Mouse (Mus musculus) erythroblast, embryonic 14.5 days (primary cell): ENCODE data around the gene Slc35f2. TPM values are rescaled to one million over a fixed set of nuclear protein-coding genes. Genes with fewer than 3 reads are reported as not detected.

Source experiments
- H3K27me3 ChIP-seq: 2 replicates; pipeline ENCODE4 v1.6.1; 2012; ENCODE audit warnings: inconsistent platforms; ENCODE audit not compliant: control insufficient read depth
- H3K36me3 ChIP-seq: 2 replicates; pipeline ENCODE4 v1.6.1; 2012; ENCODE audit warnings: mild to moderate bottlenecking, inconsistent platforms; ENCODE audit not compliant: control insufficient read depth
- H3K4me1 ChIP-seq: 2 replicates; pipeline ENCODE4 v1.6.1; 2012; ENCODE audit warnings: inconsistent platforms; ENCODE audit not compliant: control insufficient read depth
- H3K4me3 ChIP-seq: replicated peaks from 2 replicates; pipeline ENCODE3; 2012; ENCODE audit warnings: moderate library complexity, mild to moderate bottlenecking, inconsistent platforms
- H3K9me3 ChIP-seq: 2 replicates; pipeline ENCODE4 v1.6.1; 2012; ENCODE audit warnings: low read length, inconsistent platforms, mixed read lengths; ENCODE audit not compliant: control insufficient read depth
- GATA1 ChIP-seq: IDR thresholded peaks from 2 replicates; pipeline ENCODE4 v1.6.1; 2012; ENCODE audit warnings: low read length, inconsistent platforms, mixed read lengths
- TAL1 ChIP-seq: IDR thresholded peaks from 3 replicates; pipeline ENCODE4 v1.6.1; 2012; ENCODE audit warnings: low read length, inconsistent platforms, mixed read lengths
- polyA plus RNA-seq: library from polyadenylated mRNA; stranded (reverse); fragments of >175 nt; gene quantifications from 2 replicates; pipeline ENCODE4 v1.2.3, GENCODE M21; 2012

The Slc35f2 gene
- polyA plus RNA-seq, 1 experiment, result not detected

DNA sequence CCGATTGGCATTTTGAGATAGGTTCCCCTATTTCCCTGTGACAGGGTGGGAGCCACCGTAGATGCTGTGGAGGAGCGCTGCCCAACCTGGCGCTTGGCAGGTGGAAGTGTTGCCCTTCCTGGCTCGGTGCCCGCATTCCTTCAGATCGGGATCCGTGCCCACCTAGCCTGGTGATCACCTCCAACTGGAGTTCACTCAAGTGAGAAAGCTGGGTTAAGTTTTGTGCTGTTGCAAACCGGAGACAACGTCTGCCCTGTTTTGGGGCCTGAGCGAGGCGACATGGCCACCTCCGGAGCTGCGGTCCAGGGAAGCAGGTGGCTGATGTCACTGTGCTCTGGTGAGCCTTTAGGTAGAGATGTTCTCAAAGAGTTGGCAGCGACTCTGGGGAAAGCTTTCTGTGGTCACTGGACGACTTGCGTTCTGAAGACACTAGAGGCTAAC lies 803 bp downstream of the Slc35f2 start:
- H3K4me1 ChIP-seq, result no peaks in the 10 kb centered on the region; the same call in 1 of the 2 replicates
- no peaks in the 10 kb centered on the region for H3K36me3 ChIP-seq
- TF ChIP-seq GATA1, result no peak
- TF ChIP-seq TAL1, result no peak
- peaks cover 3% of the 10 kb centered on the region for H3K9me3 ChIP-seq
- H3K27me3 ChIP-seq, result peaks cover 28% of the 10 kb centered on the region
- H3K4me3 ChIP-seq, result no peak overlapping the region

DNA sequence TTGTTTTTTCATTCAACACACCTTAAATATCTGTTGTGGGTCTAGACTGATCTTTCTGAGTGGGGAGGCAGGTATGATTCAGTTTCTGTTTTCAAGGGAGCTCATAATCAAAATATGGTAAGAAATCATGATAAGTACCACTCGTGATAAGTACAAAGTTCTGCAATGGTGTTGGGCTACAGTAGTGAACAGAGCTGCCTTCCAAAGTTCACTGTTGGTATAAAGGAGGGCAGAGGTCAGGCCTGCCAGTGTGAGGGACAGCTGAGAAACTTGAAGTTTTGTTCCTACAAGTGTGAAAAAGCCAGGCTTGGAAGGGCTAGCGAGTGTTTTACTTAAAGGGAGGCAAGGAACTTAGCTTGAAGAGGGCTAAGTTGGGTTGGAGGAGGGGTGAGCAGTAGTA lies 4.2 kb downstream of the Slc35f2 start:
- peaks cover 25% of the 10 kb centered on the region for H3K27me3 ChIP-seq
- H3K4me3 ChIP-seq, result no peak overlapping the region
- H3K4me1 ChIP-seq, result no peaks in the 10 kb centered on the region; the same call in 1 of the 2 replicates
- H3K36me3 ChIP-seq, result no peaks in the 10 kb centered on the region
- TF ChIP-seq GATA1, result no peak
- no peak for TF ChIP-seq TAL1
- H3K9me3 ChIP-seq, result no peaks in the 10 kb centered on the region

DNA sequence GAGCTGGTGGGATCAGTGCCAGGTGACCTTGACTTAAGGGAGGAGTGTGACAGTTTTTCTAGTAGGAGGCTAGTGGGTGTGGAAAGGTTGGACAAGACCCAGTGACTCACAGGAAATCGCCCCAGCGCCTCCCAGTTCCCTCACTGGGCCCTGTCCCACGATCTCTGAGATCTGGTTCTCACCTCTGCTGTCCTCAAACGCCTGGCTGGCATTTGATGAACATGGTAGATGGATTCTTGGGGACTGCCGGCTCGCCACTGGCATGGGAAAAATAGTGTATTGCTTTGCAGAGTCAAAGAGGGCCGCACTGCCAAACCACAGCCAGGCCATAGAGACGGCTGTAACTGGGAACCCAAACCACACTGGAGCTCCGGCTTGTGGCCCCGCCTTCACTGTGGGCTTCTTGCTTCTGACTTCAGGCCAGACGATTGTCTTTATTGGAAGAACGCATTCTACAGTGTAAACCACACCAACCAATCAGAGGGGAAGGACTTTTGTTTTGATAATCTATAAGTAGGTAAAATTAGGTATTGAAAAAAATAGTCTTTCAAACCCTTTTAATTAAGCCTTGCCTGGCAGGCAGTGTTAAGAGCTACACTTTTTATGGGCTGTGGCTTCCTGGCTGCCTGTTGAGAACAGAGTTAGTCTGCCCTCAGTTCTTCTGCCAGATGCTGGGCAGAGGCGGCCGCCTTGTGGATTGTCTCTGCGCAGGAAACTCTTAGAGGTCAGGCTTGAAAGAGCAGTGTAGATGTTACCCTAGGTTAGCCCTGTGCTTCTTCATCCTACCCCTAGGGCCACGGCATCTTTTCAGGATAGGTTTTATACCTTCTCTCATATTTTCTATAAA lies 15.4 kb downstream of the Slc35f2 start:
- Histone ChIP-seq H3K4me1 (no peaks in the 10 kb centered on the region), H3K27me3 (no peaks in the 10 kb centered on the region), H3K9me3 (no peaks in the 10 kb centered on the region), H3K36me3 (no peaks in the 10 kb centered on the region), H3K4me3 (no peak overlapping the region)
- TF ChIP-seq GATA1, result no peak
- TF ChIP-seq TAL1, result no peak

DNA sequence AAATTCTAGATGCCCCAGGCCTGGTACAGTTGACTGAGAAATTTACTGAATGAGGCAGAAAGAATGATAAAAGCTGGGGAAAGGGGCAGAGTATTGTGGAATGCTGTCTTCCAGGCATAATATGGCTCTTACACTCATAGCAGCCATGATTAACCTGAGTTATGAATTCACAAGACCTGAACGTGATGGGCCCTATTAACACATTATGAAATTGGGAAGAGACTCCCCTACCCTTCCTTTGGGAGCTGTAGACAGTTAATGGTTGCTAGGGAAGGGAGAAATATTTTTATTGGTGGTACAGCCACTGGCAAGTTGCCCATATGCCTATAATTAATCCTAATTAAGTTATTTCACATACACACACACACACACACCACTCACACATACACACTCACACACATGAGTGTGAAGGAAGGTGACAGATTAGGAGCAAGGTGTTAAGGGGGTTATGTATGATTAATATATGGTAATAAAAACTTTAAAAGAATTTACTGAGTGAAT lies 22.5 kb downstream of the Slc35f2 start:
- no peak overlapping the region for H3K4me3 ChIP-seq
- H3K4me1 ChIP-seq, result no peaks in the 10 kb centered on the region
- H3K36me3 ChIP-seq, result no peaks in the 10 kb centered on the region
- H3K9me3 ChIP-seq, result no peaks in the 10 kb centered on the region
- TF ChIP-seq TAL1, result no peak
- TF ChIP-seq GATA1, result no peak
- no peaks in the 10 kb centered on the region for H3K27me3 ChIP-seq

DNA sequence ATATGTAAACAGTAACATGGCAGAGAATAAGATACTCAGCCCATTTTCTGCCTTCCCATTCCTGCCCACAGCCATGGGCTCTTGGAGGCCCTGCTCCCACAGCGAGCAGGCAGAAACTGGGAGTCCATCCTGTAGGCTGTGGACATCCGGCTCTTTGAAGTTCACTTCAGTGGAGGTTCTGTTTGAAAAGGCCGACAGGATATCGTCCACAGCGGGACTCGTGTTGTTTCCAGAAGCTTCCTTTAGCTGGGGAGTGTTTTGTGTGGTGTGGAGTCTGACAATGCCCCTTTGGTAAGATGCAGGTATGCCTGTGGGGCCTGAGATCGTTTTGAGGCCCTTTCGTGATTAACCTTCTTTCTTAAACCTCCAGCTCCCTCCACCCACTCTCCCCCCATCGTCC lies 23.2 kb downstream of the Slc35f2 start:
- no peaks in the 10 kb centered on the region for H3K9me3 ChIP-seq
- no peaks in the 10 kb centered on the region for H3K27me3 ChIP-seq
- TF ChIP-seq TAL1, result no peak
- TF ChIP-seq GATA1, result no peak
- H3K36me3 ChIP-seq, result no peaks in the 10 kb centered on the region
- H3K4me3 ChIP-seq, result no peak overlapping the region
- H3K4me1 ChIP-seq, result no peaks in the 10 kb centered on the region

DNA sequence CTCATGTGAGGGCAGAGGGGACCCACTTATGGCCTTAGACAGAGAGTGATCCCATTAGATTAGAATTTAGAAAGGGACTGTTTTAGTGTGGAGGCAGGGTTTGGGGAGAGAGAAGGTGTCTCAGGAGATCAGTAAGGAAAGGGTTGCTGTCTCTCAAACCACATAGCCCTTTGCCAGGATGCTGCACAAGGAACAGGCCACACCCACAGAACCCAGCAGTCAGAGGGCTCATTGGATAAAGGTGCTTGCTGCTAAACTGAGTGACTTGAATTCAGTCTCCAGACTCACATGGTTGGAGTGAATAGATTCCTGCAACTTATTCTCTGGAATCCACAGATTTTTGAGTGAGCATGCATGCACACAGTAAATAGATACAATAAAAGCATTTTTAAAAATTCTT lies 24.0 kb downstream of the Slc35f2 start:
- Histone ChIP-seq H3K4me1 (no peaks in the 10 kb centered on the region), H3K9me3 (no peaks in the 10 kb centered on the region)

DNA sequence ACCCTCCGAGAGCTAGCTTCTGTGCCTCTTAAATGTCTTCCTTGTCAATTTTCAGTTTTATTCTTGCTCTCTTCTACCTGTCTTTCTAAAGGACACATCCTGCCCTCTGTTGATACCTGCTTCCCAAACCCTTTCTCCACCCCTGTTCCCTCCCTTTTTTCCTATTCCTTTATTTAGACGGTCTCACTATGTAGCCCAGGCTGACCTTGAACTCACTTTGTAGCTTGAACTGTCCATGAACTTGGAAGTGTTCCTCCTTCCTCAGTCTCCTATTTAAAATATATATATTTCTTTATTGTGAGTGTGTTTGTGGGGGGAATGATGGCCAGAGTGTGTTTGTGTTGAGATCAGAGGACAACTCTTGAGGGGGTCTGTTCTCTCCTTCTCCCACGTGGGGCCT lies 25.0 kb downstream of the Slc35f2 start:
- TF ChIP-seq GATA1 (no peak), TAL1 (no peak)
- no peaks in the 10 kb centered on the region for H3K9me3 ChIP-seq

More for the DNA sequence above, 24.0 kb downstream of the Slc35f2 start:
- H3K4me3 ChIP-seq, result no peak overlapping the region
- H3K27me3 ChIP-seq, result no peaks in the 10 kb centered on the region
- TF ChIP-seq TAL1, result no peak
- no peak for TF ChIP-seq GATA1
- no peaks in the 10 kb centered on the region for H3K36me3 ChIP-seq

DNA sequence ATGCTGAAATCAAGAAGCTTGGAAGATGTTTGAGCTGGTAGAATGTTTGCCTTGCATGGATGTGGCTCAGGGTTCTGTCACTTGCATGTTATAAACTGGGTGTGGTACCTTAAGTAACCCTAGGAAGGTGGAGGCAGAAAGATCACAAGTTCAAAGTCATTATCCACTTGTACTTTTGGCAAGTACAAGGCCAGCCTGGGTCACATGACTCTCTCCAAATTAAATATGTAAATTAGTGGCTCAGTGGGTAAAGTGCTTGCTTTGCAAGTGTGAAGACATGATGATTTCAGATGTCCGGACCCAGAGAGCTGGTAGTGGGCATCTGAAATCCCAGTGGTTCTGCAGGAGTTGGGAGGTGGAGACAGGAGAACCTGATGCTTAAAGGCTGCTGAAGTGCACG lies 25.8 kb downstream of the Slc35f2 start:
- Histone ChIP-seq H3K27me3 (no peaks in the 10 kb centered on the region), H3K4me3 (no peak overlapping the region), H3K4me1 (no peaks in the 10 kb centered on the region), H3K9me3 (no peaks in the 10 kb centered on the region), H3K36me3 (no peaks in the 10 kb centered on the region)
- TF ChIP-seq TAL1 (no peak), GATA1 (no peak)

More for the DNA sequence above, 25.0 kb downstream of the Slc35f2 start:
- Histone ChIP-seq H3K36me3 (no peaks in the 10 kb centered on the region), H3K4me3 (no peak overlapping the region), H3K27me3 (no peaks in the 10 kb centered on the region), H3K4me1 (no peaks in the 10 kb centered on the region)

DNA sequence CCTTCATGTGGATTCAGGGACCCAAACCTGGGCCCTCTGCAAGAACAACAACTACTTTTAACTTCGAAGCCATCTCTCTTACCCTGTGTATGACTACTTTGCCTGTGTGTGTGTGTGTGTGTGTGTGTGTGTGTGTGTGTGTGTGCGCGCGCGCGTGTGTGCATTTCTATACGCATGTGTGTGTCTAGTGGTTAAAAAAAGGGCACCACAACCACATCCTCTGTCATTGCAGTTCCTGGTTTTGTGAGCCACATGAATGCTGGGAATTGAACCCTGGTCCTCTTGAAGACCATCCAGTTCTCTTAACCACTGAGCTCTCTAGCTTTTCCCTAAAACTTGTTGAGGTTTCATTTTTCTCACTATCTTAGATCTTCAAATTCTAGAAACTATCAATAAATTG lies 31.6 kb downstream of the Slc35f2 start:
- H3K36me3 ChIP-seq, result no peaks in the 10 kb centered on the region
- H3K9me3 ChIP-seq, result no peaks in the 10 kb centered on the region
- no peaks in the 10 kb centered on the region for H3K27me3 ChIP-seq
- no peak overlapping the region for H3K4me3 ChIP-seq
- TF ChIP-seq GATA1 (no peak), TAL1 (no peak)
- no peaks in the 10 kb centered on the region for H3K4me1 ChIP-seq
